Mouse (Mus musculus) intestine, postnatal 0 days (tissue): ENCODE data around the gene Slc31a2. TPM values are rescaled to one million over a fixed set of nuclear protein-coding genes. Genes with fewer than 3 reads are reported as not detected.

Experiments
- ATAC-seq: fragments of 200-750 bp; cut with Nextera tagmentation; 2 replicates; pipeline ENCODE4 v1.8.0; 2017; ENCODE audit warnings: mild to moderate bottlenecking, moderate TSS enrichment, moderate library complexity
- H3K27ac ChIP-seq: fragments of 300-500 bp; sonication (generic); 2 replicates; pipeline ENCODE4 v1.5.1; 2014; ENCODE audit warnings: mild to moderate bottlenecking, low read depth, low read length, moderate library complexity
- H3K27me3 ChIP-seq: fragments of 300-500 bp; sonication (generic); replicated peaks from 2 replicates; pipeline ENCODE4 v1.6.1; 2014; ENCODE audit warnings: low read length, mixed read lengths; ENCODE audit not compliant: control insufficient read depth, insufficient read depth
- H3K36me3 ChIP-seq: fragments of 300-500 bp; sonication (generic); 2 replicates; pipeline ENCODE4 v1.6.1; 2014; ENCODE audit warnings: mild to moderate bottlenecking, moderate library complexity; ENCODE audit not compliant: control insufficient read depth, insufficient read depth
- H3K4me1 ChIP-seq: fragments of 300-500 bp; sonication (generic); replicated peaks from 2 replicates; pipeline ENCODE4 v1.6.1; 2014; ENCODE audit warnings: antibody characterized with exemption, low read length, mixed read lengths; ENCODE audit not compliant: control insufficient read depth, insufficient read depth
- H3K4me2 ChIP-seq: fragments of 300-500 bp; sonication (generic); replicated peaks from 2 replicates; pipeline ENCODE4 v1.6.1; 2014; ENCODE audit warnings: low read depth, mild to moderate bottlenecking, moderate library complexity
- H3K4me3 ChIP-seq: fragments of 300-500 bp; sonication (generic); 2 replicates; pipeline ENCODE4 v1.5.1; 2014; ENCODE audit warnings: low read depth, low read length
- H3K9ac ChIP-seq: fragments of 300-500 bp; sonication (generic); 2 replicates; pipeline ENCODE4 v1.6.1; 2014; ENCODE audit warnings: mild to moderate bottlenecking, low read depth, low read length
- H3K9me3 ChIP-seq: fragments of 300-500 bp; sonication (generic); 2 replicates; pipeline ENCODE4 v1.6.1; 2016; ENCODE audit warnings: mixed run types; ENCODE audit not compliant: control insufficient read depth
- CTCF ChIP-seq: sonication (generic); IDR thresholded peaks from 2 replicates; pipeline ENCODE4 v1.5.1; 2016; ENCODE audit warnings: low read depth, mild to moderate bottlenecking, control low read depth, antibody characterized with exemption, moderate library complexity
- WGBS: fragments of 180-500 bp; shearing (Covaris S2); extraction: QIAGEN DNeasy Blood & Tissue Kit; methylation state at CpG from one replicate; pipeline ENCODE4 v1.1.7; 2014; 5-methylcytosine and 5-hydroxymethylcytosine counted together
- polyA plus RNA-seq: library from polyadenylated mRNA; unstranded; fragments of >200 nt; fragmentation: Nextera tagmentation; extraction: Ambion mirVana; gene quantifications from 2 replicates; pipeline ENCODE4 v1.2.1, GENCODE M21; 2015

The Slc31a2 gene
- polyA plus RNA-seq, 1 experiment from 2014 or later, result 16.1 TPM

DNA sequence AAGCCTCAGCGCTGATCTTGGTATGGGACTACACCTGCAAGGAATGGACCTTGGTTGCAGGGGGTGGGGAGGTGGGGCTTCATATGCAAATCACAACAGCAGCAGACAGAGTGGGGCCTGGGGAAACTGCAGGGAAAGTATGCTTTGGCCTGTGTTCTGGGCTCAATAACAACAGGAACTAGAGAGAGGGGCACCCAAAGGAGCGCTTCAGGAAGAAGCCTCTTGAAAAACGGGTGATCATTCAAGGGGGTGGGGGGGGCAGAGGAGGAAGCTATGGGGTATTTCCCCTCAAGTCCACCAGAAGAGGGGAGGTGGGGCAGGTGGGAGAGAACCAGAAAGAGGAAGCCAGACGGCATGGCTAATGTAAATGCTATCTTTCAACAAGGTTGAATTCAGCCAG lies 14.0 kb upstream of the Slc31a2 start:
- Histone ChIP-seq H3K9me3 (no peaks in the 10 kb centered on the region), H3K4me2 (no peak overlapping the region), H3K9ac (no peak overlapping the region), H3K27ac (no peak overlapping the region), H3K36me3 (no peaks in the 10 kb centered on the region), H3K4me3 (no peak overlapping the region), H3K27me3 (no peaks in the 10 kb centered on the region), H3K4me1 (no peaks in the 10 kb centered on the region)
- TF ChIP-seq CTCF, result no peak
- WGBS, result 36% methylated on average over 4 of the region's 4 CpGs
- ATAC-seq, result no peak

DNA sequence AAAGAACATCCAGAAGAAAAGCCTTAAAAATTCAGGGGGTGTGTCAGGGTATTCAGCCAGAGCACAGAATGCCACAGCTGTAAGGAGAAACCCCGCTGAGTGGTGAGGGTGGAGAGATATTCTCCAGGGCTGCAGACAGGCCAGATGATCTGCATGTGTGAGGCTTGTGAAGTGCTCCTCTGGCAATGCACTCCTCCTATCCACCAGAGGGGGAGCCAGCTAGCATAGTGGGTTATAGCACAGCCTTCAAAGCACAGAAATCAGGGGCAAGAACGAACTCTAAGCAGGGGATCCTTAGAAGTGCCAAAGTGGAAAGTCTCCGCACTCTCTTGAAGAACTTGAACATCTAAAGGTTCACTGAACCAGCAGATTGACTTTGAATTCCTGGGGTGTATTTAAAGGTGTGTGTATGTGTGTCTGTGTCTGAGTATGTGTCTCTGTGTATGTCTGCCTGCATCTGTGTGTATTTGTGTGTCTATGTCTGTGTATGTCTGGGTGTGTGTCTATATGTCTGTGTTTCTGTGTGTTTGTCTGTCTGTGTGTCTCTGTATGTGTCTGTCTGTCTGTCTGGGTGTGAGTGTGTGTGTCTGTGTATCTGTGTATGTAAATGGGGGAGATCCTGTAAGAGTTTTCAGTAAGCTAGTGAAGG lies 11.3 kb upstream of the Slc31a2 start:
- no peaks in the 10 kb centered on the region for H3K9me3 ChIP-seq
- no peak overlapping the region for H3K27ac ChIP-seq
- ATAC-seq, result no peak
- H3K27me3 ChIP-seq, result no peaks in the 10 kb centered on the region
- H3K4me1 ChIP-seq, result no peaks in the 10 kb centered on the region
- H3K36me3 ChIP-seq, result no peaks in the 10 kb centered on the region
- H3K4me2 ChIP-seq, result no peak overlapping the region
- H3K9ac ChIP-seq, result no peak overlapping the region
- 49% methylated on average over 3 of the region's 3 CpGs for WGBS
- no peak overlapping the region for H3K4me3 ChIP-seq
- TF ChIP-seq CTCF, result peak; percentile 62

DNA sequence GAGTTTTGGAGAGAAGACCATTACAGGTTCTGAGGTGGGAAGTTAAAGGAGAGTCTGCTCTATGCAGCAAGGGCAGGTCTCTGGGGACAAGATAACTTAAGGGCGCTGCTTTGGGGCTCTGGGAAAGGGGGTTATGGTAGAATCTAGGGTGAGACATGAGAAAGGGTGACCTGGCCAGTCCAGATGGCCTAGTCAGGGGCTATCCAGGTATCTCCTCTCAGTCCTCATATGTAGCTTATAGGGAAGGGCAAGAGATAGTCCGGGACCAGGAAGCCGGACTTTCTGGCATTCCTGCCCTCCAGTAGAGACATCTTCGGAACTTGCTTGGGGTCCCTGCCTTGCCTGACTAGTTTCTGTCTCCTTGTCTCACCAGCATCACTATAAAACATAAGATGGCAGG lies 10.6 kb upstream of the Slc31a2 start:
- Histone ChIP-seq H3K9ac (no peak overlapping the region), H3K4me2 (no peak overlapping the region), H3K4me1 (no peaks in the 10 kb centered on the region), H3K27ac (no peak overlapping the region), H3K4me3 (no peak overlapping the region), H3K27me3 (no peaks in the 10 kb centered on the region), H3K36me3 (no peaks in the 10 kb centered on the region), H3K9me3 (no peaks in the 10 kb centered on the region)
- no peak for TF ChIP-seq CTCF
- 90% methylated on average over 4 of the region's 4 CpGs for WGBS
- ATAC-seq, result no peak

DNA sequence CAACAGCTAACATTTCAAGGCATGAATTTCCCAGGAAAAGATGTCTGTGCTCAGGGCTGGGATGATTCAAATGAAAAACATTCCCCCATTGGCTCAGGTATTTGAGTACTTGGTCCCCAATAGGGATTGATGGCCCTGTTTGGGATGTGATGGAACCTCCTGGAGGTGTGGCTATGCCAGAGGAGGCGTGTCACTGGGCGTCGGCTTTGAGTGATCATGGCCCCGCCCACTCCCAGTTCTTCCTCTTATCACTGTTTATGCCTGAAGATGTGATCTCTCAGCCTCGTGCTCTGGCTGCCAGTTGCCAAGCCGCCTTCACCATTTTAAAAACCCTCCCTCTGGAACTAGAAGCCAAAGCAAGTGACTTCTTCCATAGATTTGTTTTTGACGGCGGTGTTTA lies 7.8 kb upstream of the Slc31a2 start:
- Histone ChIP-seq H3K9ac (no peak overlapping the region), H3K4me1 (no peaks in the 10 kb centered on the region), H3K9me3 (no peaks in the 10 kb centered on the region), H3K4me3 (no peak overlapping the region), H3K4me2 (no peak overlapping the region), H3K27ac (no peak overlapping the region), H3K27me3 (no peaks in the 10 kb centered on the region), H3K36me3 (no peaks in the 10 kb centered on the region)
- ATAC-seq, result no peak
- no peak for TF ChIP-seq CTCF
- WGBS, result 57% methylated on average over 8 of the region's 8 CpGs

DNA sequence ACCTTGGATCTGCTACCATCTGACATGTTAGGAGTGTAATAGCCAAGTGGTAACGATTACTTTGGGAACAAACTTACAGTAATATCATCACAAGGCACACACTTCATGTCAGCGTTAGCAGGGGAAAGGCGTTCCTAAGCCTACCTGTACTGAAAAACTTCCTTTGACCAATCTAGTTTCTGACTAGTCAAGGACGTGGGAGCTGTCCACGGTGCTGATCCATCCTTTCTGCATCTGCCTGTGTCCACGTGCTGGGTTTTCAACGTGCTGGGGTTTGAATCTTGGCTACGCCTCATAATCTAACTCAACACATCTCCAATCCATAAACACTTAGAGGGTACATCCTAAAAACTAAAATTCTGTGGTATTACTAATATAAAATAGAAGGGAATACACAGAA lies 5.4 kb upstream of the Slc31a2 start:
- H3K4me2 ChIP-seq, result no peak overlapping the region
- TF ChIP-seq CTCF, result no peak
- H3K4me1 ChIP-seq, result no peaks in the 10 kb centered on the region
- H3K27me3 ChIP-seq, result no peaks in the 10 kb centered on the region
- H3K9me3 ChIP-seq, result no peaks in the 10 kb centered on the region
- WGBS, result 16% methylated on average over 8 of the region's 8 CpGs
- no peak overlapping the region for H3K4me3 ChIP-seq
- no peak overlapping the region for H3K27ac ChIP-seq
- no peak overlapping the region for H3K9ac ChIP-seq
- no peak for ATAC-seq
- no peaks in the 10 kb centered on the region for H3K36me3 ChIP-seq

DNA sequence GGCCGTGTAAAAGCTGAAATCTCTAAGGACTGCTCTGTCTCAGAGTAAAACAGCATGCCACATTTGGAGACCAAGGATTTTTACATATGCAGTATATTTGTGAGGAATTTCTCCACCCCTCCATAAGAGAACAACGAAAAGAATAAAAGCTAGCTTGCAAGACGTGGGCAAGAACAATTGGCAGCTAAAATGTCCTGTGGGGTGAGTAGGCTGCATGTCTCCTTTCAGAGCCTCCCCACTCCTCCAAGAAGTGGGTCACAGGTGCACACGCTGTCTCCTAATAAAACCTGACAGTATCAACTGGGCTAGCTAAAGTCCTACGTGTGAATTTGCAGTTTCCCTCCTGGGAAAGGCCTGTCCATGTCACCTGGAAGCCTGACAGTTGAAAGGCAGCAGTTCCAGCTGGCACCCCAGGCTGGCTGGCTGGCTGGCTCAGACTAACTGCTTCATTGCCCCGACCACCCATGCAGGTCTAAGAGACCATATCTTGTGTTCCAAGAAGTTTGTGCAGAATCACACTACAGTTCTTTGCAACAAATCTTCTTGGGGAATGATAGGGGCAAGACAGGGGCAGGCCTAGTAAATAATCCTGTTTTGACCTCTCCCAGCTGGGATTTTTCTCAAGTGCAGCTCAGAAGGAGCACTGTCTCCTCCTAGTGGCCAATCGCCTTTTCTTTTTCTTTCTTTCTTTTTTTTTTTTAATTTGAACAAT lies 927 bp downstream of the Slc31a2 start:
- TF ChIP-seq CTCF, result peak; percentile 72
- Histone ChIP-seq H3K4me2 (no peak overlapping the region), H3K27ac (no peak overlapping the region), H3K9ac (no peak overlapping the region), H3K9me3 (no peaks in the 10 kb centered on the region), H3K36me3 (no peaks in the 10 kb centered on the region), H3K27me3 (no peaks in the 10 kb centered on the region), H3K4me1 (no peaks in the 10 kb centered on the region), H3K4me3 (no peak overlapping the region)
- ATAC-seq, result no peak
- WGBS, result 45% methylated on average over 7 of the region's 7 CpGs
